Mouse (Mus musculus): ENCODE data around the gene Msn. TPM values are rescaled to one million over a fixed set of nuclear protein-coding genes. Genes with fewer than 3 reads are reported as not detected.
"Not testable (repeated sequence)": the region's sequence is repeated elsewhere in the genome, so short reads cannot be mapped to it uniquely, and the experiment has no call there.

Msn gene
- total and polyA plus RNA-seq, 2 experiments from 2014 or later, result 17.8 to 20.6 TPM

DNA sequence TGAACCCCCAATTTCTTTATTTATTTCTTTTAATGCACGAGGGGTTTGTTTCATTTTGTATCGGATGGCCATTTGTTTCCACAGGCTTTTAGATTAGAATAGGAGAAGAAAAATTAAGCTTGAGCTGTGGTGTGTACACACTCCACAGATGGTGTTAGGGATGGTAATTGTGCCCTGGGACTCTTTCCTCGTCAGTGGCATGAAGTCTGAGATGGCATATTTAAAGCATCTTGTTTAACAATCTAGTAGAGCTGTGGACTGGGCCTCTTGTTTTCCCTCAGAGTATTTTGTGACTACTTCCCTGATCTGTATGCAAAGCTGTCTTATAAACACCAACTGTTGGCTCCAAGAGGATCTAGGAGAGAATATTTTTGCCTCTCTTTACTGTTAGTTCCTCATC is 57.5 kb downstream of the Msn start:
- Histone ChIP-seq H3K27me3 (ENCODE audit: insufficient read depth, low read length) (no peaks in the 10 kb centered on the region), H3K36me3 (ENCODE audit: insufficient read depth, low read length) (no peaks in the 10 kb centered on the region), H3K4me3 (ENCODE audit: low read depth, low read length) (no peak overlapping the region), H3K4me2 (ENCODE audit: low read depth, low read length, poor library complexity, severe bottlenecking) (no peak overlapping the region), H3K27ac (ENCODE audit: low read depth, low read length) (no peak overlapping the region), H3K9ac (replicated peaks; ENCODE audit: low read length, poor library complexity, severe bottlenecking) (no peak overlapping the region), H3K9me3 (ENCODE audit: low read length) (no peaks in the 10 kb centered on the region), H3K4me1 (ENCODE audit: insufficient read depth, low read length) (no peaks in the 10 kb centered on the region)
- no peak for TF ChIP-seq CTCF (IDR thresholded peaks at IDR 0.05)
- 81% methylated on average over 3 of the region's 3 CpGs for WGBS
- no peak for ATAC-seq (ENCODE audit: low FRiP score)
- DNase-seq (ENCODE audit: low spot score), result no peak

DNA sequence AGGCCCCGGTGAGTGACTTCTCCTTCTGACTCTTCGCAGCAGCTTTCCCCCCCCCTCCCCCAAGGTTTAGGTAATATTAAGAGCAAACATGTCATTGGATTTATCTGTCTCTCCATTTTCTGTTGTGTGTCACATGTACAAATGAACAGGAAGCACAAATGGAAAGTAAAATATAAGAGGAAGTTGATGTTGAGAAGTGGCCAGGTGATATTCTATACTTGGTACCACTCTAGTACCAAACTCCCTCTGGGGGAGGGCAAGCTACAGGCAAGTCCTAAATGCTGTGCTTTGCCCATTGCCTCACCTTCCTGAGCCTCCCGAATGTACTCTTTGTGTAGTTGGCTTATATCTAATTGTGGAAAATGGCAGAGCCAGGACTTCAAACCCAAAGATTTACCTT is 62.1 kb downstream of the Msn start:
- Histone ChIP-seq H3K4me2 (ENCODE audit: low read depth, low read length, poor library complexity, severe bottlenecking) (no peak overlapping the region), H3K27me3 (ENCODE audit: insufficient read depth, low read length) (no peaks in the 10 kb centered on the region), H3K9ac (replicated peaks; ENCODE audit: low read length, poor library complexity, severe bottlenecking) (no peak overlapping the region), H3K36me3 (ENCODE audit: insufficient read depth, low read length) (no peaks in the 10 kb centered on the region), H3K9me3 (ENCODE audit: low read length) (no peaks in the 10 kb centered on the region), H3K4me1 (ENCODE audit: insufficient read depth, low read length) (no peaks in the 10 kb centered on the region), H3K27ac (ENCODE audit: low read depth, low read length) (no peak overlapping the region), H3K4me3 (ENCODE audit: low read depth, low read length) (no peak overlapping the region)
- ATAC-seq (ENCODE audit: low FRiP score) (no peak), DNase-seq (ENCODE audit: low spot score) (no peak)
- WGBS, result 97% methylated on average over 3 of the region's 3 CpGs
- no peak for TF ChIP-seq CTCF (IDR thresholded peaks at IDR 0.05)

DNA sequence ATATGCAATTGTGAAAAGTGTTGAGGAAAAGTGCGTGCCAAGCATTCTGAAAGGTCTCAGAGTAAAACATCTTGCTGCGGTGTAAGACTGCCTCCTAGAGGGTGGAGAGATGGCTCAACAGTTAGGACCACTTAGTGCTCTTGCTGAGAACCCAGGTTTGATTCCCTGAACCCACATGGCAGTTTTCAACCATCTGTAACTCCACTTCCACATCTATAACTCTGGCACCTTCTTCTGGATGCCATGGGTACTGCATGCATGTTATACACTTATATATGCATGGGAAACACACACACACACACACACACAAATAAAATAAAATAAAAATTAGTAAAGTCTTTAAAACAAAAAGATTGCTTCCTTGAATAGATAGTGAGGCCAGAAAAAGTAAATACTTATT is 66.7 kb downstream of the Msn start:
- 89% methylated on average over 2 of the region's 2 CpGs for WGBS
- ATAC-seq (ENCODE audit: low FRiP score) (no peak), DNase-seq (ENCODE audit: low spot score) (peak; percentile 4)

DNA sequence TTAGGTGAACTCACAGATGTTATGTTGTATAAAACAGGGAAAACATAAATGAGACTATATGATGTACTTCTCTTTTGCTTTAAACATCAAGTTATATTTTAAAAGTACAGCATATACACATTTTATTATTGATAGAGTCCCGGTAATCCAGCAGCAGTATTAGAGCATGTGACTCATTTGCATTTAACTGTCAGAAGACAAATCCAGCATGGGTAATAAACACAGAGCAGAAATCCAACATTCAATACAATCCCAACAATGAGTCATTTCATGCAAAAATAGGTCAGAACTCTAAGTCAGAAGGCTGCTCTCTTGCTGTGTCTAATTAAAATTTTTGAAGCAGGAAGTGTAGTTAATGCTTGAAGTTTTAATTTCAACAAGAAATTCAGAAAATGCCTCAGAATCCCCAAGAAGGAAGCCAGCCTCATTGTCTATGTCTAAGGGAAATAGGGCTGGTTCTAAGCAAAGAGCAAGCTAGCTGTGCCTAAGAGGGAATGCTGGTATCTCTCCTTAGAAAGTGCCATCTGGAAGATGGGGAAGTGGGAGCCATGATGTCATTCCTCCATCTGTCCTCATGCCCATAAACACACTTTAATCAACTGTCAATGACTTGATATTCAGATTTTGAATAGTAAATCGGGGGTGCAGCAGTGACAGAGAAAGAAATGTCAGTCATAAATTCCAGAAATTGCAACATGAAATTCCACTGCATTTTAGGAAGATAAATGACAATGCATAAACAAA is 76.0 kb downstream of the Msn start:
- WGBS, result 71% methylated on average over 2 of the region's 2 CpGs
- no peak for DNase-seq (ENCODE audit: low spot score)
- no peaks in the 10 kb centered on the region for H3K36me3 ChIP-seq (ENCODE audit: insufficient read depth, low read length)
- no peak for ATAC-seq (ENCODE audit: low FRiP score)
- no peak overlapping the region for H3K27ac ChIP-seq (ENCODE audit: low read depth, low read length)
- no peak for TF ChIP-seq CTCF (IDR thresholded peaks at IDR 0.05)
- no peaks in the 10 kb centered on the region for H3K27me3 ChIP-seq (ENCODE audit: insufficient read depth, low read length)
- H3K4me1 ChIP-seq (ENCODE audit: insufficient read depth, low read length), result no peaks in the 10 kb centered on the region
- H3K9ac ChIP-seq (replicated peaks; ENCODE audit: low read length, poor library complexity, severe bottlenecking), result no peak overlapping the region
- H3K4me2 ChIP-seq (ENCODE audit: low read depth, low read length, poor library complexity, severe bottlenecking), result no peak overlapping the region
- H3K4me3 ChIP-seq (ENCODE audit: low read depth, low read length), result no peak overlapping the region
- no peaks in the 10 kb centered on the region for H3K9me3 ChIP-seq (ENCODE audit: low read length)

More for the DNA sequence above, 66.7 kb downstream of the Msn start:
- Histone ChIP-seq H3K4me3 (ENCODE audit: low read depth, low read length) (no peak overlapping the region), H3K4me2 (ENCODE audit: low read depth, low read length, poor library complexity, severe bottlenecking) (no peak overlapping the region), H3K27me3 (ENCODE audit: insufficient read depth, low read length) (no peaks in the 10 kb centered on the region), H3K36me3 (ENCODE audit: insufficient read depth, low read length) (no peaks in the 10 kb centered on the region), H3K4me1 (ENCODE audit: insufficient read depth, low read length) (no peaks in the 10 kb centered on the region), H3K9me3 (ENCODE audit: low read length) (no peaks in the 10 kb centered on the region), H3K9ac (replicated peaks; ENCODE audit: low read length, poor library complexity, severe bottlenecking) (no peak overlapping the region), H3K27ac (ENCODE audit: low read depth, low read length) (no peak overlapping the region)
- TF ChIP-seq CTCF (IDR thresholded peaks at IDR 0.05), result peak; percentile 52

DNA sequence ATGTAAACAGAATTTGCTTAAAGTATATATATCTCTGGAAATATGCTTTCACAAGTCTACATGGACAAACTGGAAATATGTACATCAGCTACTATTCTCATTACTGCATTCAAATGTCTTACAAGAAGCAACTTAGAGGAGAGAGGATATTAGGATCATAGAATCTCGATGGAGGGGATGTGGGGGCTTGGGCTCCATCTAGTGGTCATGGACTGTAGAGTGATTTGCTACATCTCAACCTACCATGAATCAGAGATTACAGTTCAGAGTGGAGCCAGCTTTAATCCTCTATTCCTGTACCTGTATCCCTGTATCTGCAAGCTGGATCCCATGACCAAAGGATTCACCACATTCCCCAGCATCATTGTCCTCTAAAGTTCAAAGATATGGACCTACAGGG is 82.6 kb downstream of the Msn start:
- H3K4me1 ChIP-seq (ENCODE audit: insufficient read depth, low read length), result no peaks in the 10 kb centered on the region
- H3K9ac ChIP-seq (replicated peaks; ENCODE audit: low read length, poor library complexity, severe bottlenecking), result no peak overlapping the region
- no peaks in the 10 kb centered on the region for H3K27me3 ChIP-seq (ENCODE audit: insufficient read depth, low read length)
- H3K4me3 ChIP-seq (ENCODE audit: low read depth, low read length), result no peak overlapping the region
- no peaks in the 10 kb centered on the region for H3K9me3 ChIP-seq (ENCODE audit: low read length)
- no peaks in the 10 kb centered on the region for H3K36me3 ChIP-seq (ENCODE audit: insufficient read depth, low read length)
- no peak overlapping the region for H3K27ac ChIP-seq (ENCODE audit: low read depth, low read length)
- DNase-seq (ENCODE audit: low spot score) (peak; percentile 12), ATAC-seq (ENCODE audit: low FRiP score) (no peak)
- TF ChIP-seq CTCF (IDR thresholded peaks at IDR 0.05), result peak; percentile 63
- H3K4me2 ChIP-seq (ENCODE audit: low read depth, low read length, poor library complexity, severe bottlenecking), result no peak overlapping the region
- WGBS, result 0% methylated on average over 1 of the region's 1 CpGs

DNA sequence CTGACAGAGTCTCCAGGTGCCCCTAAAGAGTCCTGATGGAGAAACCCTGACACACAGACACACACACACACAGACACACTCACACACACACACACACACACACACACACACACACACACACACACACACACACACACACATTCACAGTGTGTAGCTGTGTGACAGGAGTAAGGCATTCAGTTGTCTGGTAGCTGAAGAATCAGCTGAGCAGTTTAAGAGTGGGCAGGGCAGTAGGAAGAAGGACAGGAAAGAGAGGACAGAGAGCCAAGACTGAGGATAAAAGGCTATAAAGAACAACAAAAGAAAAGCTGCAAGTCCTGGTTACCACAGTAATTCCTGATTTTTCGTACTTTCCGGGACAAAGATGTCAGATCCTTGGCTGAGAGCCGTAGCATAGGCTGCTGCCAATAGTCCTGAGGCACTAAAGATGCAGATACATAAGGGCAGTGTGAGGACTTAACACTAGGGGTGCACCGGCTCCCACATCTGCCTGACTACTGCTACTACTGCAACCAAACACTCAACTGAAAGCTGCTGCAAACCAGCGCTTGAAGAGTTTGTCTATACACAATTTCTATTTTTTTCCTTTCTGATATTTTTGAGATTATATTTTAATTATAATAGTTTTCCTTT is 88.4 kb downstream of the Msn start:
- no peaks in the 10 kb centered on the region for H3K9me3 ChIP-seq (ENCODE audit: low read length)
- no peaks in the 10 kb centered on the region for H3K4me1 ChIP-seq (ENCODE audit: insufficient read depth, low read length)
- no peak overlapping the region for H3K27ac ChIP-seq (ENCODE audit: low read depth, low read length)
- H3K9ac ChIP-seq (replicated peaks; ENCODE audit: low read length, poor library complexity, severe bottlenecking), result no peak overlapping the region
- ATAC-seq (ENCODE audit: low FRiP score) (peak; percentile 66; the same call in 1 of the 2 replicates), DNase-seq (ENCODE audit: low spot score) (peak; percentile 48)
- no peaks in the 10 kb centered on the region for H3K27me3 ChIP-seq (ENCODE audit: insufficient read depth, low read length)
- WGBS, result 64% methylated on average over 5 of the region's 5 CpGs
- no peak overlapping the region for H3K4me2 ChIP-seq (ENCODE audit: low read depth, low read length, poor library complexity, severe bottlenecking)
- H3K4me3 ChIP-seq (ENCODE audit: low read depth, low read length), result no peak overlapping the region
- no peaks in the 10 kb centered on the region for H3K36me3 ChIP-seq (ENCODE audit: insufficient read depth, low read length)
- TF ChIP-seq CTCF (IDR thresholded peaks at IDR 0.05), result peak; percentile 25; the same call in 1 of the 2 replicates

DNA sequence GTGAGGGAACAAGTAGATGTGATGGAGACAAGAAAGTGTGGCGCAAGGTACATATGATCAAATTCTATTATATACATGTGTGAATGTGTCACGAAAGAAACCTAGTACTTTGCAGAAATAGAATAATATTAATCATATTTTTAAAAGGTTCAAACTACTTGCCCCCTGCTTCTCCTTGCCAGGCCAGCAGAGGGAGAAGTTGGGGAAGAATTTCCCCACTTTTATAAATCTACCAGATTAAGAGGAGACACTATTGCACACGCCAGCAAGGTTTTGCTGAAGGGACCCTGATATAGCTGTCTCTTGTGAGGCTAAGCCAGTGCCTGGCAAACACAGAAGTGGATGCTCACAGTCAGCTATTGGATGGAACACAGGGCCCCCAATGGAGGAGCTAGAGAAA is 109.3 kb downstream of the Msn start:
- H3K36me3 ChIP-seq (ENCODE audit: insufficient read depth, low read length); H3K4me1 ChIP-seq (ENCODE audit: insufficient read depth, low read length); H3K4me2 ChIP-seq (ENCODE audit: low read depth, low read length, poor library complexity, severe bottlenecking); H3K9ac ChIP-seq (replicated peaks; ENCODE audit: low read length, poor library complexity, severe bottlenecking); H3K4me3 ChIP-seq (ENCODE audit: low read depth, low read length); ATAC-seq (ENCODE audit: low FRiP score); DNase-seq (ENCODE audit: low spot score); H3K27me3 ChIP-seq (ENCODE audit: insufficient read depth, low read length); H3K9me3 ChIP-seq (ENCODE audit: low read length); H3K27ac ChIP-seq (ENCODE audit: low read depth, low read length): not testable (repeated sequence)
- WGBS, result 87% methylated on average over 3 of the region's 3 CpGs

Data from midbrain, postnatal 0 days (tissue).